ENCODE assay signal across 27 mouse cellular contexts in the genomic region with DNA sequence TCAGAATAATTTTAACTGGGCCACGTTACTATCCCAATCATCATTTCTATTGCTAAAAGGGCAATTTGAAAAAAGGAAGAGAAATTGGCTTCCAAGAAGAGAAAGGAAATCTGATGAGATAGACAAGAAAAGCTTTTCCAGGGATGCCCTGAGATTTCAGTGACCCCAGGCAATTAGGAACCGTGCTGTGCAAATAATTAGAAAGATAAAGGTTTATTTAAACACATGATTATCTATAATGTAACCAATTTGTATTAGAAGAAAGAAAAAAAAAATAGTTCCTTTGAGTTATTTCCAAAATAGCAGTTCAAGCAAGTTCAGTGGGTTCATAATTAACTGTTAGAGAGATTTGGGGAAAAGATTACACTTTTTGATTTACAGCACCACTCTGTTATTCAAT.
"Had no signal": no experiment of that assay in that cellular context is flagged by ENCODE, and none has a peak within 500 bp of the region (broad histone marks: within the 10 kb centered on the region; RNA-seq: fewer than 3 reads in every experiment).

No protein-coding gene starts in this region.

- ATAC-seq: lung, postnatal 0 days had no signal

- H3K9me3 ChIP-seq: limb, embryonic 10.5 days; limb, embryonic 12.5 days; limb, embryonic 13.5 days; limb, embryonic 15.5 days; liver, embryonic 15.5 days; lung, embryonic 15.5 days; midbrain, embryonic 10.5 days; midbrain, embryonic 12.5 days; midbrain, embryonic 15.5 days; neural tube, embryonic 12.5 days; neural tube, embryonic 13.5 days had no signal

- H3K4me3 ChIP-seq: left cerebral cortex, adult 2 months; limb, embryonic 10.5 days; limb, embryonic 12.5 days; limb, embryonic 15.5 days; liver, embryonic 13.5 days; lung, embryonic 15.5 days; megakaryocyte, embryonic 14.5 days; midbrain, embryonic 10.5 days; midbrain, embryonic 12.5 days; midbrain, embryonic 13.5 days; midbrain, embryonic 15.5 days; myocyte; neural tube, embryonic 12.5 days; neural tube, embryonic 13.5 days had no signal

- H3K27me3 ChIP-seq: limb, embryonic 12.5 days; limb, embryonic 13.5 days; limb, embryonic 15.5 days; liver, embryonic 13.5 days; liver, embryonic 15.5 days; megakaryocyte, embryonic 14.5 days; midbrain, embryonic 12.5 days; midbrain, embryonic 13.5 days; midbrain, embryonic 15.5 days; neural tube, embryonic 12.5 days; neural tube, embryonic 13.5 days had no signal

- H3K9ac ChIP-seq: limb, embryonic 12.5 days; limb, embryonic 13.5 days; limb, embryonic 15.5 days; lung, embryonic 14.5 days; lung, embryonic 15.5 days; midbrain, embryonic 12.5 days; midbrain, embryonic 13.5 days; midbrain, embryonic 15.5 days; neural tube, embryonic 12.5 days; neural tube, embryonic 13.5 days had no signal

- H3K27ac ChIP-seq: left cerebral cortex, adult 2 months; limb, embryonic 12.5 days; limb, embryonic 13.5 days; limb, embryonic 15.5 days; lung, embryonic 15.5 days; macrophage; midbrain, embryonic 10.5 days; midbrain, embryonic 12.5 days; midbrain, embryonic 13.5 days; midbrain, embryonic 15.5 days; neural tube, embryonic 12.5 days; neural tube, embryonic 13.5 days had no signal

- DNase-seq: left cerebral cortex, postnatal 4 days; liver, embryonic 13.5 days; lung, adult 18-20 months; lung, embryonic 14.5 days; lung, postnatal 10 days; lung, postnatal 14 days; lung, postnatal 36 days; lung, postnatal 4 days; midbrain, embryonic 14.5 days had no signal

- H3K4me2 ChIP-seq: limb, embryonic 12.5 days; midbrain, embryonic 11.5 days; midbrain, embryonic 12.5 days; midbrain, embryonic 13.5 days; neural tube, embryonic 12.5 days; neural tube, embryonic 13.5 days had no signal

- H3K36me3 ChIP-seq: limb, embryonic 10.5 days; limb, embryonic 12.5 days; limb, embryonic 13.5 days; limb, embryonic 15.5 days; liver, embryonic 13.5 days; liver, embryonic 15.5 days; lung, embryonic 15.5 days; midbrain, embryonic 10.5 days; midbrain, embryonic 12.5 days; midbrain, embryonic 13.5 days; midbrain, embryonic 15.5 days; neural tube, embryonic 12.5 days; neural tube, embryonic 13.5 days had no signal
